ENCODE assay signal across 7 mouse cellular contexts in the genomic region with DNA sequence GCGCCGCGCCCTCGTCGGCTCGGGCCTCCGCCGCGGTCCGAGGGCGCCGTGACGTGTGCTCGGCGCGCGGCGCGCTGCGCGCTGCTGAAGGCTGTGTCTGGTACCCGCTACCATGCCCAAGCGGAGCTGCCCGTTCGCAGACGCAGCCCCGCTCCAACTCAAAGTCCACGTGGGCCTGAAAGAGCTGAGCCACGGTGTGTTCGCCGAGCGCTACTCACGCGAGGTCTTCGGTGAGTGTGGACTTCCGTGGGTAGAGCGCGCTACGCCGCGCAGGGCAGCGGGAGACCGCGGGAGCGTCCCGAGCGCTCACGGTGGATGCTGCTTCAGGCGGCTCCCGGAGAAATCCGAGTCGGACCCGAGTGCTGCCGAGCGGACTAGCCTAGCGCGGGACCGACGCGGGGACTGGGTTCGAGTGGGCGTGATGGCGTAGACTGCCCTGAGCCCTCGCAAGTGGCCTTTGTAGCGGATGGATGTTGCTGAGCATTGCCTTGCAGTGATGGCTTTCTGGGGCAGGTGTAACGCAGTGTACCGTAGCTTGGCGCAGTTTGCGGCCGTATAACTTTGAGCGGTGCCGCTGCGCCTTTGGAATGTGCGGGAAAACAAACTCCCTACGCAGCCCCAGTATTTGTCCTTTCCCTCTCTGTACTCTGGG. TPM values are rescaled to one million over a fixed set of nuclear protein-coding genes. Genes with fewer than 3 reads are reported as not detected.
DNase-seq lines count a peak whose midpoint lies in the region; ATAC-seq lines count a peak whose summit lies in the region.

No protein-coding gene starts in this region.

- ATAC-seq in forebrain, embryonic 13.5 days: peak; percentile 52; the same call in 1 of the 2 replicates
- ATAC-seq in midbrain, embryonic 12.5 days (ENCODE audit: low FRiP score, low read depth): no peak; the same call in 1 of the 2 replicates

- DNase-seq in left cerebral cortex, postnatal 4 days: peak; percentile 54
- DNase-seq in left cerebral cortex, adult 11 months (ENCODE audit: low spot score): no peak
- peak; percentile 51 for DNase-seq in kidney, postnatal 14 days
- DNase-seq in urinary bladder, postnatal 25 days (ENCODE audit: low spot score): no peak

- H3K27me3 ChIP-seq in forebrain, embryonic 13.5 days: no peaks in the 10 kb centered on the region
- H3K27me3 ChIP-seq in midbrain, embryonic 12.5 days: no peaks in the 10 kb centered on the region

- peak overlapping the region; percentile 72 for H3K4me3 ChIP-seq in brown adipose tissue, adult 24 weeks (ENCODE audit: insufficient read depth, low read depth, low read length)
- peak overlapping the region; percentile 74 for H3K4me3 ChIP-seq in forebrain, embryonic 13.5 days
- peak overlapping the region; percentile 75 for H3K4me3 ChIP-seq in midbrain, embryonic 12.5 days

- intact Hi-C loops in left cerebral cortex, postnatal 4 days (cut with DNase I): no loop called here

- 0% methylated on average over 71 of the region's 75 CpGs for WGBS in forebrain, embryonic 13.5 days
- under 1% methylated on average over 75 of the region's 75 CpGs for WGBS in midbrain, embryonic 12.5 days

- H3K27ac ChIP-seq in brown adipose tissue, adult 24 weeks (replicated peaks; ENCODE audit: low read depth, low read length): 0 out of 2 replicates have a peak overlapping the region, but pooled peaks have one; percentile 6
- peak overlapping the region; percentile 85 for H3K27ac ChIP-seq in forebrain, embryonic 13.5 days
- peak overlapping the region; percentile 81 for H3K27ac ChIP-seq in midbrain, embryonic 12.5 days (replicated peaks)

- no peaks in the 10 kb centered on the region for H3K9me3 ChIP-seq in forebrain, embryonic 13.5 days (replicated peaks)
- no peaks in the 10 kb centered on the region for H3K9me3 ChIP-seq in midbrain, embryonic 12.5 days

- peak overlapping the region; percentile 84 for H3K9ac ChIP-seq in forebrain, embryonic 13.5 days
- peak overlapping the region; percentile 81 for H3K9ac ChIP-seq in midbrain, embryonic 12.5 days (replicated peaks)

- H3K36me3 ChIP-seq in forebrain, embryonic 13.5 days (ENCODE audit: poor library complexity, severe bottlenecking): peaks cover 29% of the 10 kb centered on the region
- peaks cover 26% of the 10 kb centered on the region for H3K36me3 ChIP-seq in midbrain, embryonic 12.5 days

- H3K4me1 ChIP-seq in brown adipose tissue, adult 24 weeks (ENCODE audit: control insufficient read depth, insufficient read depth, insufficient read length, low read length): peaks cover 2% of the 10 kb centered on the region; the same call in 1 of the 2 replicates
- H3K4me1 ChIP-seq in forebrain, embryonic 13.5 days: peaks cover 24% of the 10 kb centered on the region
- peaks cover 18% of the 10 kb centered on the region for H3K4me1 ChIP-seq in midbrain, embryonic 12.5 days

- peak overlapping the region; percentile 89 for H3K4me2 ChIP-seq in forebrain, embryonic 13.5 days
- H3K4me2 ChIP-seq in midbrain, embryonic 12.5 days (replicated peaks): peak overlapping the region; percentile 89

RNA-seq across cellular contexts. Expression of a gene that starts 0.5 kb away (rescaled TPM):
- 10 to 100 TPM; 25.3 to 25.9 TPM for total RNA-seq in left cerebral cortex, postnatal 4 days (2021)
- polyA plus RNA-seq in brown adipose tissue, adult 24 weeks (2012; ENCODE audit: insufficient read depth, insufficient read length, missing spikeins): 36.7 and 42.7 TPM in 2 replicates
- polyA plus RNA-seq in forebrain, embryonic 13.5 days (2015; fragmentation: Nextera tagmentation; extraction: Ambion mirVana): 154 and 174 TPM in 2 replicates
- 133 and 150 TPM in 2 replicates for polyA plus RNA-seq in midbrain, embryonic 12.5 days (2016; fragmentation: Nextera tagmentation; extraction: Ambion mirVana)

RNA-seq across cellular contexts. Expression of a gene that starts 25.1 kb away (rescaled TPM):
- total RNA-seq in left cerebral cortex, postnatal 4 days (2021): 1 to 10 TPM; 1.5 to 1.7 TPM
- polyA plus RNA-seq in brown adipose tissue, adult 24 weeks (2012; ENCODE audit: insufficient read depth, insufficient read length, missing spikeins): 34.5 and 46.5 TPM in 2 replicates
- 1.4 and 2.1 TPM in 2 replicates for polyA plus RNA-seq in forebrain, embryonic 13.5 days (2015; fragmentation: Nextera tagmentation; extraction: Ambion mirVana)
- polyA plus RNA-seq in midbrain, embryonic 12.5 days (2016; fragmentation: Nextera tagmentation; extraction: Ambion mirVana): 1.5 and 1.9 TPM in 2 replicates

RNA-seq across cellular contexts. Expression of a gene that starts 29.7 kb away (rescaled TPM):
- total RNA-seq in left cerebral cortex, postnatal 4 days (2021): 100 to 1,000 TPM; 279 to 286 TPM
- 31.5 and 38.8 TPM in 2 replicates for polyA plus RNA-seq in brown adipose tissue, adult 24 weeks (2012; ENCODE audit: insufficient read depth, insufficient read length, missing spikeins)
- polyA plus RNA-seq in forebrain, embryonic 13.5 days (2015; fragmentation: Nextera tagmentation; extraction: Ambion mirVana): 46.4 and 50.3 TPM in 2 replicates
- polyA plus RNA-seq in midbrain, embryonic 12.5 days (2016; fragmentation: Nextera tagmentation; extraction: Ambion mirVana): 74.7 and 80.0 TPM in 2 replicates

RNA-seq across cellular contexts. Expression of a gene that starts 33.6 kb away (rescaled TPM):
- 1 to 10 TPM in 1 of 2 experiments, under 1 TPM in 1; 0.62 to 1.9 TPM for total RNA-seq in left cerebral cortex, postnatal 4 days (2021)
- polyA plus RNA-seq in brown adipose tissue, adult 24 weeks (2012; ENCODE audit: insufficient read depth, insufficient read length, missing spikeins): 0.58 and 0.75 TPM in 2 replicates
- 2.1 and 2.4 TPM in 2 replicates for polyA plus RNA-seq in forebrain, embryonic 13.5 days (2015; fragmentation: Nextera tagmentation; extraction: Ambion mirVana)
- 5.2 and 7.3 TPM in 2 replicates for polyA plus RNA-seq in midbrain, embryonic 12.5 days (2016; fragmentation: Nextera tagmentation; extraction: Ambion mirVana)

RNA-seq across cellular contexts. Expression of a gene that starts 56.4 kb away (rescaled TPM):
- total RNA-seq in left cerebral cortex, postnatal 4 days (2021): 10 to 100 TPM; 24.7 to 26.7 TPM
- polyA plus RNA-seq in brown adipose tissue, adult 24 weeks (2012; ENCODE audit: insufficient read depth, insufficient read length, missing spikeins): 12.9 and 13.5 TPM in 2 replicates
- polyA plus RNA-seq in forebrain, embryonic 13.5 days (2015; fragmentation: Nextera tagmentation; extraction: Ambion mirVana): 2.4 and 2.6 TPM in 2 replicates
- 1.2 and 1.3 TPM in 2 replicates for polyA plus RNA-seq in midbrain, embryonic 12.5 days (2016; fragmentation: Nextera tagmentation; extraction: Ambion mirVana)

Comparison
In these comparisons a context has a peak if more than half of its experiments do, and no peak if none do; other contexts are left out.
1. DNase-seq: peak in left cerebral cortex, postnatal 4 days (single experiment) and kidney, postnatal 14 days (single experiment); none in left cerebral cortex, adult 11 months (single experiment) and urinary bladder, postnatal 25 days (single experiment).
2. H3K27ac ChIP-seq: peak in every context shown above with its lines; median percentile 85 in forebrain, embryonic 13.5 days; 81 in midbrain, embryonic 12.5 days; 6 in brown adipose tissue, adult 24 weeks.
3. RNA of a gene that starts 25.1 kb away (polyA plus RNA-seq): 34.5 to 46.5 TPM in brown adipose tissue, adult 24 weeks; 1.5 to 1.9 TPM in midbrain, embryonic 12.5 days and 1.4 to 2.1 TPM in forebrain, embryonic 13.5 days; every median in the first group is over 10 times any median in the second.
4. Peak in every context shown above with its lines, with median percentiles within 50 percentile points of each other: H3K4me3 ChIP-seq.